Mouse (Mus musculus) brain, embryonic 14.5 days (tissue): ENCODE results near the gene Cdc42.

Source experiments
- CTCF ChIP-seq: fragments of 200-500 bp; IDR thresholded peaks from 2 replicates; pipeline ENCODE4 v1.5.1; 2012; ENCODE audit warnings: inconsistent platforms, mild to moderate bottlenecking, moderate library complexity, borderline replicate concordance; ENCODE audit not compliant: insufficient read depth, insufficient read length; ENCODE audit errors: extremely low read depth
- POLR2A ChIP-seq: fragments of 200-500 bp; IDR thresholded peaks from 2 replicates; pipeline ENCODE4 v1.6.1; 2012; ENCODE audit warnings: mild to moderate bottlenecking, inconsistent platforms, borderline replicate concordance; ENCODE audit not compliant: poor library complexity, insufficient read depth, insufficient read length, severe bottlenecking; ENCODE audit errors: extremely low read depth

DNA sequence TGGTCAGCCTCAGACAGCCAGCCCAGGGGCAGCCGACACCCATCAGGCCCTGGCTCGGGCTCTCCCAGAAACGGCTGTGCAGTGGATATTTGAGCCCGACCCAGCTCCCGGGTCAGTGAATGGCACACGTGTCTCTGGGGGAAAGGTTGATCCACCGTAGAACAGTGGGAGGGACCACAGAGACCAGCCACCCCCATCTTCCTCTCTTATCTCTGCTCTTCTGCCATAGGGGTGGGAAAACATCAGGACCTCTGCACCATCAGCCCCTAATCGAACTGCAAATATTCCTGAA, 70.9 kb downstream of the Cdc42 start:
- no peak for TF ChIP-seq POLR2A
- no peak for TF ChIP-seq CTCF
